17 mouse cellular contexts compared by ENCODE assay signal in the genomic region with DNA sequence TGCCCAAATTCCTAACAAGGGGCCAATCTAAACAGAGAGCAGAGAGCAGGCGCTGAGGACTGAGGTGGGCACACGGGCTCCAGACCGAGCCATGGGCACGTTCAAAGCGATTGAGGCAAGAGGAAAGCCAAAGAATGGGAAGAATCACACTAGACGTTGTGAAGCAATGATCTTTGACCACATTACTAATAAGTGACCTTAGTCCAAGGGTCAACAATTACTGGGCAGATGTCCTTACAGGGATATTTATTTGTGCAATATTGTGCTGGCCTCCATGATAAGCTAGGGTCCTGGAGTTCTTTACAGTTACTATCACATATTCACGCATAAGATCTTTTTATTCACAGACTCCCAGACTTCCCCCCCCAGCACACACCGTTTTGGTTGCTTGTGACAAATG.
"Had no signal": no experiment of that assay in that cellular context is flagged by ENCODE, and none has a peak within 500 bp of the region (broad histone marks: within the 10 kb centered on the region; RNA-seq: fewer than 3 reads in every experiment).

No protein-coding gene starts in this region.

- H3K27ac ChIP-seq: midbrain, embryonic 10.5 days; midbrain, embryonic 13.5 days; neural tube, embryonic 13.5 days; neural tube, embryonic 15.5 days had no signal

- H3K27me3 ChIP-seq: midbrain, embryonic 13.5 days; neural tube, embryonic 13.5 days; neural tube, embryonic 15.5 days had no signal

- H3K4me2 ChIP-seq: lung, embryonic 14.5 days; midbrain, embryonic 13.5 days; neural tube, embryonic 13.5 days; neural tube, embryonic 15.5 days had no signal

- H3K9me3 ChIP-seq: midbrain, embryonic 10.5 days; midbrain, embryonic 13.5 days; neural tube, embryonic 13.5 days; neural tube, embryonic 15.5 days had no signal

- DNase-seq: lung, adult 18-20 months; lung, postnatal 4 days; retina, postnatal 1 day; right cerebral cortex, adult 18-20 months; right cerebral cortex, postnatal 25 days; right cerebral cortex, postnatal 4 days; spleen, adult 18-20 months; thymus, adult 18-20 months; thymus, postnatal 14 days; thymus, postnatal 36 days had no signal

- H3K4me1 ChIP-seq: midbrain, embryonic 13.5 days had no signal

- ATAC-seq: midbrain, embryonic 13.5 days; midbrain, embryonic 16.5 days had no signal

- H3K4me3 ChIP-seq: midbrain, embryonic 10.5 days; midbrain, embryonic 13.5 days; myocyte; neural tube, embryonic 13.5 days; neural tube, embryonic 15.5 days had no signal

- H3K9ac ChIP-seq: lung, embryonic 14.5 days; midbrain, embryonic 13.5 days; neural tube, embryonic 13.5 days; neural tube, embryonic 15.5 days had no signal

- H3K36me3 ChIP-seq: midbrain, embryonic 10.5 days; midbrain, embryonic 13.5 days; neural tube, embryonic 13.5 days; neural tube, embryonic 15.5 days had no signal
